Mouse (Mus musculus) spleen, embryonic (tissue): ENCODE results near the gene Fasn.

ENCODE experiments used
- CTCF ChIA-PET: fragments of 350-600 bp; sonication (Branson Sonifier 250); formaldehyde crosslinking; loops from one replicate; lab custom pipeline; 2022; lab: Charles Lee

Gene Fasn

GRCm38 (mm10) chr11:120828416-120828815 lies 4.1 kb upstream of the Fasn start:
- CTCF ChIA-PET = no interaction called here

- CTCF ChIA-PET = interaction anchor here (0.6 kb wide), 1 partner anchor 18 kb away, joined by 3 read pairs; no protein-coding TSS in a partner anchor
Observed at GRCm38 (mm10) chr11:120826016-120826953, 1.9 kb upstream of the Fasn start.

GRCm38 (mm10) chr11:120825289-120825863 lies 1.0 kb upstream of the Fasn start:
- CTCF ChIA-PET = no interaction called here

GRCm38 (mm10) chr11:120824787-120825288 lies 491 bp upstream of the Fasn start:
- CTCF ChIA-PET = no interaction called here

- CTCF ChIA-PET = interaction anchor here (0.8 kb wide), 1 partner anchor 332 kb away, joined by 3 read pairs; the partner anchor contains the start of gene Slc25a10
Observed at GRCm38 (mm10) chr11:120823551-120823947, 798 bp downstream of the Fasn start.

GRCm38 (mm10) chr11:120822831-120823550 lies 1.4 kb downstream of the Fasn start:
- CTCF ChIA-PET = interaction anchor here (0.8 kb wide), 1 partner anchor 331 kb away, joined by 3 read pairs; the partner anchor contains the start of gene Slc25a10

GRCm38 (mm10) chr11:120822321-120822720 lies 2.0 kb downstream of the Fasn start:
- CTCF ChIA-PET = interaction anchor here (0.6 kb wide), 1 partner anchor 265 kb away, joined by 6 read pairs; no protein-coding TSS in a partner anchor

GRCm38 (mm10) chr11:120821076-120821922 lies 3.0 kb downstream of the Fasn start:
- CTCF ChIA-PET = interaction anchor here (0.6 kb wide), 1 partner anchor 264 kb away, joined by 6 read pairs; no protein-coding TSS in a partner anchor

GRCm38 (mm10) chr11:120820546-120820945 lies 3.8 kb downstream of the Fasn start:
- CTCF ChIA-PET = no interaction called here

GRCm38 (mm10) chr11:120819556-120819955 lies 4.8 kb downstream of the Fasn start:
- CTCF ChIA-PET = no interaction called here

- CTCF ChIA-PET = no interaction called here
Observed at GRCm38 (mm10) chr11:120818251-120818650, 6.1 kb downstream of the Fasn start.

- CTCF ChIA-PET = no interaction called here
Observed at GRCm38 (mm10) chr11:120817358-120817757, 7.0 kb downstream of the Fasn start.

GRCm38 (mm10) chr11:120812068-120812467 lies 12.3 kb downstream of the Fasn start:
- CTCF ChIA-PET = no interaction called here

GRCm38 (mm10) chr11:120808010-120808409 lies 16.3 kb downstream of the Fasn start:
- CTCF ChIA-PET = no interaction called here

- CTCF ChIA-PET = no interaction called here
Observed at GRCm38 (mm10) chr11:120805375-120806298, 18.7 kb downstream of the Fasn start.

GRCm38 (mm10) chr11:120804769-120805168 lies 19.6 kb downstream of the Fasn start:
- CTCF ChIA-PET = no interaction called here

GRCm38 (mm10) chr11:120804274-120804673 lies 20.1 kb downstream of the Fasn start:
- CTCF ChIA-PET = no interaction called here

GRCm38 (mm10) chr11:120800061-120800904 lies 24.1 kb downstream of the Fasn start:
- CTCF ChIA-PET = interaction anchor here (0.7 kb wide), 1 partner anchor 890 kb away, joined by 17 read pairs; no protein-coding TSS in a partner anchor
